Mouse (Mus musculus): ENCODE results near the gene Cep57l1. TPM values are rescaled to one million over a fixed set of nuclear protein-coding genes. Genes with fewer than 3 reads are reported as not detected.

The Cep57l1 gene
- total RNA-seq, 2 experiments from 2014 or later = 9.8 to 11.3 TPM

- intact Hi-C loops (cut with DNase I) = loop anchor here (10.0 kb wide), 1 partner anchor 380 kb away; the partner anchor contains the start of genes Ak9 and Fig4
Measured at GRCm38 (mm10) chr10:41684548-41684996, 125.1 kb downstream of the Cep57l1 start.

DNA sequence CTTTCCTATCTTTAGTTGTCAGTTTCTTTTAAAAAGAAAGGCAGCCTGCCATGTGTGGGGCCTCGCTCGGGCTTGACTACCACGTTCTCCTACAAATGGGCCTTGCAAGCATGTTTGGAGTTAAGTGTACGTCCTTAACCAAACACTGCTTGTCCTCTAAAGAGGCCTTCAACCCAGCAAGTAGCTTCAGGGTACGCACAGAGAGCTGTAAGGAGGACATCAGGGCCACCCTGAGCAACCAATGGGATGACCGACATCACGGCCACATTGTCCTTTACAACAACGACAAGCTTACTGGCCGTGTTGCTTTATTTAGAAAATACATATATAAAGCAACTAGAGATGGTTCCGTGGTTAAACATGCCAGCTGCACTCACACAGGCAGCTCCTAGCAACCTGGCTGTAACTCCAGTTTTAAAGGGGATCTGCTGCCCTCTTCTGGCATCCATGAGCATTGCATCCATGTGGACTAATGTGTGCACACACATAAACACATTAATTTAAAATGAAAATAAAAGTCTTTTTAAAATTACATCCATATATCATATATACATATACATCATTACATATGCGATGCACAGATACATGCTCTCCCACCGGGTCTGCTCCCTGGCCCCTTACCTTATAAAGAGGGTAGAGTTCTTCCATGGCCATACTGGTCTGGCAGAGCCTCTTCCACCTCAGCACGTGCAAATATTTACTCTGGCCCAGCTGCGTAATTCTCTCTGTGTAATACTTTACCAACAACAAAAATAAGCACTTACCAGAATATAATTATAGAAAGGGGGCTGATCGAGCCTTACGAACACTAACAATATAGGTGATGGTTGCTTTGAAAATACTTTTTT lies 126.9 kb downstream of the Cep57l1 start:
- intact Hi-C loops (cut with DNase I) = loop anchor here (10.0 kb wide), 1 partner anchor 378 kb away; the partner anchor contains the start of genes Ak9 and Fig4
- peak; percentile 83 for DNase-seq

More at GRCm38 (mm10) chr10:41684548-41684996, 125.1 kb downstream of the Cep57l1 start:
- DNase-seq = no peak

GRCm38 (mm10) chr10:41678746-41679360 lies 130.8 kb downstream of the Cep57l1 start:
- peak; percentile 91 for DNase-seq
- intact Hi-C loops (cut with DNase I) = no loop called here

DNA sequence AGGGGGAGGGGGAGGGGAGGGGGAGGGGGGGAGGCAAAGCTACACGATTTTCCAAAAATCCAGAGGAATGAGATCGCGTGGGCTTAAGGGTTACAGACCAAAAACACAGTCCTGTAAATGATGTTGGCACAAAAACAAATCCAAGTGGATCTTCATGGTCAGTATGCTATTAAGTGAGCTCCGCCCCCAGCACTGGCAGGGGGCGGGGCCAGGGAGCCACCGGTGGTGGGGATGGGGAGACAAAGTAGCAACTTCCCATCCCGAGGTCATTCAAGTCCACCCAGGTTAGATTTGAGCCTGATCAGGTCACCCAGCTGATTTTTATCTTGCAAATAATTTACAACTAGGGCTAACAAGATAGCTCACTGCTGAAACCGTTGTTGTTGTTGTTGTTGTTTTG lies 132.3 kb downstream of the Cep57l1 start:
- intact Hi-C loops (cut with DNase I) = no loop called here
- DNase-seq = no peak

DNA sequence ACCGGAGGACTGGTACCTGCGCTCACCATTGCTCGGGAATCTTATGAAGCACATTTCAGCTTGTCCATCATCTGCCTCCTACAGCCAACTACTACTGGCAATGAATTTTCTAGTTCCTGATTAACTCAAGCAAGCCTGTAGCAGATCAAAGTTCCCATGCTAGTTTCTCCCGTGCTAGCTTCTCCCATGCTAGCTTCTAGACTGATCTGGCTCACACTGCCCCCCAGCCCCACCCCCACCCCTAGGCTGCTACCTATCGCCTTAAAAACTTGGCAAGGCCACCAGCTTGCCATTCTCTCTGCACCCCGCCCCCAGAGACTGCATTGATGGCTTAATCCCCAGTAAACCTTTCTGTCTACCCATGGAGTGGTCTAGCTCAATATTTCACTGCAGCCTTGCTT lies 133.0 kb downstream of the Cep57l1 start:
- DNase-seq = no peak
- intact Hi-C loops (cut with DNase I) = no loop called here

DNA sequence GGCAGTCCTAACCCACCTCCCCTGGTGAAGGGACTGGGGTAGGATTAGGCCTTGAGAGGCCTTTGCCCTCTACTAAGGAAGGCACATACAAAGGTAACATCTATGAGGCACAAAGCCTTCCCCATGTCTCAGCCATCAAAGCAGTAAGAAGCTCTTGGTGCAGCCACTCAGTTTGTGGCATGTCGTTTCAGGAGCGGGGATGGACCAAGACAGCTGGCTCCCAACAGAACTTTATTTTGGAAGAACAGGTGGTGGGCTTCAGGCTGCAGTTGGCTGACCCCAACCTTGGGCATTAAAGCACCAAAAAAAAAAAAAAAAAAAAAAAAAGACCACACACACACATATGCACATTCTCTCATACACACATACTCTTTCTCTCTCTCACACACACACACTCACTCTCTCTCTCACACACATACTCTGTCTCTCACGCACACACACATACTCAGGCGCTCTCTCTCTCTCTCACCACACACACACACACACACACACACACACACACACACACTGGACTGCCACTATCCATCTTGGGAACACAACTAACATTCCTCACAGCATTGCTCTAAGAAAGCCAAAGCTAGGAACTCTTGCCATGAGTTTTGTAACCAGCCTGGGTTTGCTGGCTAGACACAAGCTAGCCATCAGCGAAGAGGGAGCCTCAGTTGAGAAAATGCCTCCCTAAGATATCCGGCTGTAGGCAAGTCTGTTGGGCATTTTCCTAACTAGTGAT lies 133.7 kb downstream of the Cep57l1 start:
- intact Hi-C loops (cut with DNase I) = no loop called here

DNA sequence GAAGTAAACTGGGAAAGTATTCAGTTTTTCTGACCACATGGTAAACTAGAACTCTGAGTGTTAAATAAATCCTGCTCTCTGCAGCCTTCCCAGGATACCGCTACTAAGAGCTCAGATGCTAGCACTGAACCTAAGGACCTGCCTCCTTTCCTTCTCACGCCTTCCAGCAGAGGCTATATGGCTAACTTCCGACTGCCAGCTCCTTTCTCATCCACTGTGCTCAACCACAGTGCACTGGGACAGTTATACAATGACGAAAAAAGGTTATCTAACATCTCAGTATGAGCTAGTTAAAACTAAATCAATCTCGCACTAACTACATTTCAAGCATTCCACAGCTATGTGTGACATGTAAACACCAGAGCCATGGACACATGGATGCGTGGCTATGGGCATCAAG lies 134.4 kb downstream of the Cep57l1 start:
- intact Hi-C loops (cut with DNase I) = no loop called here
- no peak for DNase-seq

More for the DNA sequence above, 133.7 kb downstream of the Cep57l1 start:
- no peak for DNase-seq

DNA sequence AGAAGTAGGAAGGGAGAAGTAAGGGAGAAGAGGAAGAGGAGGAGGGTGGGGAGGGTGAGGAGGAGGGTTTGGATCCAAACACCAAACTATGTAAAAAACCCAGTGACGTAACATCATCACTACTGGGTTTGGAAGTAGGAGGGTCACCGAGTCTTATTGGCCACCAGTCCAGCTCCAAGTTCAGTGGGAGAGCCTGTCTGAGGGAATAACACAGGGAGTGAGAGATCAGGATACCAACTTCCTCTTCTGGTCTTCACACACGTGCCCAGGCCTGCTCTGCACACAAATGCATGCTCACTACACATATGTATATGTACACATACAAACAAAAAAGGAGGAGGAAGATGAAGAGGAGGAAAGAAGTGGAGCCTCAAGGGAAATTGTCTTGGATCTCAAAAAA lies 135.3 kb downstream of the Cep57l1 start:
- DNase-seq = no peak
- intact Hi-C loops (cut with DNase I) = no loop called here

GRCm38 (mm10) chr10:41670196-41670595 lies 139.5 kb downstream of the Cep57l1 start:
- intact Hi-C loops (cut with DNase I) = no loop called here
- no peak for DNase-seq

Small RNA genes lying within 50 kb of the gene (microRNA-seq; reads per million reads assigned to microRNA genes)
- gene Mir3473b = not detected

Other genes starting within 250 kb of the Cep57l1 start
- under 1 TPM; 0.38 to 0.88 TPM for gene Ccdc162, start 93.2 kb downstream of the Cep57l1 start, total RNA-seq (2021)
- 10 to 100 TPM; 27.1 to 27.3 TPM for gene Sesn1, start 64 bp upstream of the Cep57l1 start, total RNA-seq (2021)
- gene Armc2, start 208.6 kb upstream of the Cep57l1 start, total RNA-seq (2021) = 10 to 100 TPM; 16.5 to 18.5 TPM

Measured in left cerebral cortex, postnatal 4 days (tissue).